Mouse (Mus musculus) liver, postnatal 0 days (tissue): ENCODE results near the gene Urb1. TPM values are rescaled to one million over a fixed set of nuclear protein-coding genes. Genes with fewer than 3 reads are reported as not detected.

Experiments
- ATAC-seq: fragments of 200-750 bp; cut with Nextera tagmentation; 2 replicates; pipeline ENCODE4 v1.8.0; 2017; ENCODE audit warnings: mild to moderate bottlenecking, moderate library complexity
- DNase-seq: peaks from one replicate; pipeline ENCODE4 v3.0.0-alpha.2; 2016
- H3K27ac ChIP-seq: fragments of 300-500 bp; sonication (generic); 2 replicates; pipeline ENCODE4 v1.5.1; 2014; ENCODE audit warnings: antibody characterized with exemption, moderate library complexity, mild to moderate bottlenecking, low read depth
- H3K27me3 ChIP-seq: fragments of 300-500 bp; sonication (generic); 2 replicates; pipeline ENCODE4 v1.6.1; 2014; ENCODE audit warnings: low read length, control low read depth, mixed read lengths; ENCODE audit not compliant: insufficient read depth
- H3K36me3 ChIP-seq: fragments of 300-500 bp; sonication (generic); replicated peaks from 2 replicates; pipeline ENCODE4 v1.6.1; 2014; ENCODE audit warnings: mild to moderate bottlenecking, control low read depth, low read length, moderate library complexity, mixed read lengths; ENCODE audit not compliant: insufficient read depth
- H3K4me1 ChIP-seq: fragments of 300-500 bp; sonication (generic); 2 replicates; pipeline ENCODE4 v1.6.1; 2014; ENCODE audit warnings: antibody characterized with exemption, mild to moderate bottlenecking, control low read depth; ENCODE audit not compliant: insufficient read depth
- H3K4me2 ChIP-seq: fragments of 300-500 bp; sonication (generic); 2 replicates; pipeline ENCODE4 v1.6.1; 2014; ENCODE audit warnings: low read depth, mild to moderate bottlenecking, low read length, moderate library complexity, mixed read lengths
- H3K4me3 ChIP-seq: fragments of 300-500 bp; sonication (generic); 2 replicates; pipeline ENCODE4 v1.5.1; 2014; ENCODE audit warnings: low read depth, low read length
- H3K9ac ChIP-seq: fragments of 300-500 bp; sonication (generic); replicated peaks from 2 replicates; pipeline ENCODE4 v1.6.1; 2014; ENCODE audit warnings: mild to moderate bottlenecking, moderate library complexity
- H3K9me3 ChIP-seq: fragments of 300-500 bp; sonication (generic); 2 replicates; pipeline ENCODE4 v1.6.1; 2016; ENCODE audit warnings: mild to moderate bottlenecking, control low read depth, low read length, mixed read lengths
- CTCF ChIP-seq: sonication (generic); IDR thresholded peaks from 2 replicates; pipeline ENCODE4 v1.5.1; 2016; ENCODE audit warnings: antibody characterized with exemption, low read depth
- EP300 ChIP-seq: IDR thresholded peaks from 2 replicates; pipeline ENCODE4 v1.6.1; 2016; ENCODE audit warnings: antibody characterized with exemption, low read depth, mild to moderate bottlenecking
- WGBS: fragments of 180-500 bp; shearing (Covaris S2); extraction: QIAGEN DNeasy Blood & Tissue Kit; methylation state at CpG from one replicate; pipeline ENCODE4 v1.1.7; 2014; ENCODE audit not compliant: insufficient replicate concordance; 5-methylcytosine and 5-hydroxymethylcytosine counted together
- polyA plus RNA-seq: library from polyadenylated mRNA; unstranded; fragments of >200 nt; fragmentation: Nextera tagmentation; extraction: Ambion mirVana; gene quantifications from 2 replicates; pipeline ENCODE4 v1.2.1, GENCODE M21; 2015

The Urb1 gene
- polyA plus RNA-seq, 1 experiment from 2014 or later = 1.6 TPM

DNA sequence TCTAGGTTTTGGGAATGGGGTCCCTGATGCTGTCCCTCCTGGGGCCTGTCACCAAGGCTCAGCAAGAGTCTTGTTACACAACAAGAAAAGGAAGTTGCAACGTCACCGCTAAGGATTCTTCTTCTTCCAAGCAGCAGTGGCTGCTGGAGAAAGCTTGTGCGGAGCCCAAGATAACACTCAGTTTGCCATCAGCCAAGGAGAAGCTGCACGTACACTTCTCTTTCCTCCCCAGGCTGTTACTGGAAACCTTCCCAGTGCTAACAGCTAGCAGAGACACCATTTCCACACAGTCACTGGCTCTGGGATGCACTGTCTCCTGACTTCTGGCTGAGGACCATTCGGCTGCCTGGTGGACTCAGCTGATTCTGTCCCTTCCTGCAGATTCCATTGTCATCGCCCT, 63.1 kb downstream of the Urb1 start:
- no peaks in the 10 kb centered on the region for H3K27me3 ChIP-seq
- no peak overlapping the region for H3K9ac ChIP-seq
- no peak overlapping the region for H3K4me3 ChIP-seq
- 0 out of 2 replicates have a peak, but pooled peaks have one; percentile 8 for ATAC-seq
- no peak for DNase-seq
- H3K4me1 ChIP-seq = peaks cover 7% of the 10 kb centered on the region; the same call in 1 of the 2 replicates
- no peaks in the 10 kb centered on the region for H3K9me3 ChIP-seq
- no peak overlapping the region for H3K27ac ChIP-seq
- no peak overlapping the region for H3K4me2 ChIP-seq
- H3K36me3 ChIP-seq = peaks cover 8% of the 10 kb centered on the region; the same call in 1 of the 2 replicates
- WGBS = 55% methylated on average over 6 of the region's 6 CpGs
- TF ChIP-seq CTCF (no peak), EP300 (no peak)

GRCm38 (mm10) chr16:90738092-90738956, 71.9 kb downstream of the Urb1 start, which contains the start of gene Mrap:
Gene Mrap, plus strand, starts transcription at chr16:90738207.
- ATAC-seq = peak; percentile 67
- H3K27me3 ChIP-seq = no peaks in the 10 kb centered on the region
- peak; percentile 65 for DNase-seq
- peak within 1 kb of the TSS; percentile 66 for H3K4me2 ChIP-seq
- peak within 1 kb of the TSS; percentile 78 for H3K27ac ChIP-seq
- TF ChIP-seq CTCF (peak; percentile 60), EP300 (0 out of 2 replicates have a peak, but pooled peaks have one; percentile 14)
- H3K9me3 ChIP-seq = no peaks in the 10 kb centered on the region
- WGBS = 55% methylated on average over 26 of the region's 26 CpGs
- H3K4me1 ChIP-seq = peaks cover 21% of the 10 kb centered on the region
- peak within 1 kb of the TSS; percentile 57 for H3K9ac ChIP-seq
- no peaks in the 10 kb centered on the region for H3K36me3 ChIP-seq
- peak within 1 kb of the TSS; percentile 34 for H3K4me3 ChIP-seq

GRCm38 (mm10) chr16:90736672-90737270, 73.4 kb downstream of the Urb1 start:
- Histone ChIP-seq H3K36me3 (no peaks in the 10 kb centered on the region), H3K4me3 (no peak overlapping the region), H3K9me3 (peaks cover under 1% of the 10 kb centered on the region; the same call in 1 of the 2 replicates), H3K27me3 (no peaks in the 10 kb centered on the region), H3K27ac (peak overlapping the region; percentile 78), H3K9ac (no peak overlapping the region), H3K4me1 (peaks cover 21% of the 10 kb centered on the region), H3K4me2 (no peak overlapping the region)
- WGBS = 54% methylated on average over 10 of the region's 10 CpGs
- ATAC-seq = peak; percentile 84
- TF ChIP-seq EP300 (peak; percentile 74; the same call in 1 of the 2 replicates), CTCF (no peak)
- peak; percentile 60 for DNase-seq

DNA sequence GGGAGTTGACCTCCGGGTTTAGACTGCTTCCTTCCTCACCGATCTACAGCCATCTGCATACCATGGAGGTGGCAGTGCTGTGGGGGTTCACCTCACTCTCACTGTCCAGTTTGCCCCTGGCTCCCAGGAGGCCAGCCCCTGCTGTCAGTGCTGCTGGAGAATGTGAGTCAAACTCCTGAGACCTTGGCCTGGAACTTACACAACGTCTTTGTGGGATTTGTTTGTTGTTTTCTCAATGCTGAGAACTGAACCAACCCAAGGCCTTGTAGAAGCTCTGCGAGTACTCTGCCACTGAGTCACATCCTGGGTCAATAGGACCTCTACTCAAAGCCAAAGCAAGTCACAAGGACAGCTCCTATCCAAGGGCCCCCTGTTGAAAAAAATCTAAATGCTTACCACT, 74.6 kb downstream of the Urb1 start:
- no peaks in the 10 kb centered on the region for H3K27me3 ChIP-seq
- ATAC-seq (no peak), DNase-seq (no peak)
- 46% methylated on average over 4 of the region's 4 CpGs for WGBS
- 0 out of 2 replicates have a peak overlapping the region, but pooled peaks have one; percentile 78 for H3K27ac ChIP-seq
- no peak overlapping the region for H3K4me2 ChIP-seq
- H3K4me3 ChIP-seq = no peak overlapping the region
- peaks cover 21% of the 10 kb centered on the region for H3K4me1 ChIP-seq
- H3K9ac ChIP-seq = no peak overlapping the region
- peaks cover 9% of the 10 kb centered on the region; the same call in 1 of the 2 replicates for H3K9me3 ChIP-seq
- no peaks in the 10 kb centered on the region for H3K36me3 ChIP-seq
- no peak for TF ChIP-seq EP300
- no peak for TF ChIP-seq CTCF

- ATAC-seq (peak; percentile 97), DNase-seq (peak; percentile 98)
- peaks cover 9% of the 10 kb centered on the region; the same call in 1 of the 2 replicates for H3K9me3 ChIP-seq
- H3K4me3 ChIP-seq = peak within 1 kb of the TSS; percentile 89
- H3K9ac ChIP-seq = peak within 1 kb of the TSS; percentile 88
- H3K4me2 ChIP-seq = peak within 1 kb of the TSS; percentile 79
- H3K27me3 ChIP-seq = no peaks in the 10 kb centered on the region
- WGBS = 1% methylated on average over 53 of the region's 53 CpGs
- peaks cover 14% of the 10 kb centered on the region; the same call in 1 of the 2 replicates for H3K36me3 ChIP-seq
- H3K27ac ChIP-seq = peak within 1 kb of the TSS; percentile 73
- peaks cover 6% of the 10 kb centered on the region; the same call in 1 of the 2 replicates for H3K4me1 ChIP-seq
- TF ChIP-seq EP300 = no peak
- peak; percentile 31 for TF ChIP-seq CTCF
These were observed 82.7 kb downstream of the Urb1 start, which contains the start of gene Mis18a for GRCm38 (mm10) chr16:90727233-90728115. Gene Mis18a, minus strand, starts transcription at chr16:90727404.
